Mouse (Mus musculus): ENCODE measurements around the gene Nags.

The Nags gene

GRCm38 (mm10) chr11:102156039-102156785 is 10.9 kb downstream of the Nags start, which contains the start of gene Tmem101:
Gene Tmem101, minus strand, starts transcription at chr11:102156404.
- intact Hi-C loops (cut with DNase I): loop anchor here (5.0 to 10.0 kb wide), 2 partner anchors 69 to 106 kb away; no protein-coding TSS in a partner anchor

DNA sequence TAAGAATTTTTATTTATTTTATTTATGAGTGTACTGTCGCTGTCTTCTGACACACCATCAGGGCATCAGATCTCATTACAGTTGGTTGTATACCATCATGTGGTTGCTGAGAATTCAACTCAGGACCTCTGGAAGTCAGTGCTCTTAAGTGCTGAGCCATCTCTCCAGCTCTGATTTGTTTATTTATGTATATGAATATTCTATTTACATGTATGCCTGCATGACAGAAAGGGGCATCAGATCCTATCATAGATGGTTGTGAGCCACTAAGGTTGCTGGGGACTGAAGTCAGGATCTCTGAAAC is 11.4 kb downstream of the Nags start:
- intact Hi-C loops (cut with DNase I): loop anchor here (5.0 to 10.0 kb wide), 2 partner anchors 68 to 106 kb away; no protein-coding TSS in a partner anchor

DNA sequence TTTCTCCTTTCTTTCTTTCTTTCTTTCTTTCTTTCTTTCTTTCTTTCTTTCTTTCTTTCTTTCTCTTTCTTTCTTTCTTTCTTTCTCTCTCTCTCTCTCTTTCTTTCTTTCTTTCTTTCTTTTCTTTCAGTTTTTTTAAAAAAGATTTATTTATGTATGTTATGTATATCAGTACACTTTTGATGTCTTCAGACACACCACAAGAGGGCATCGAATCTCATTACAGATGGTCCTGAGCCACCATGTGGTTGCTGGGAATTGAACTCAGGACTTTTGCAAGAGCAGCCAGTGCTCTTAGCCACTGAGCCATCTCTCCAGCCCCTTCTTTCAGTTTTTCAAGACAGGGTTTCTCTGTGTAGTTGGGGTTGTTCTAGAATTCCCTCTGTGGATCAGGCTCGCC is 12.7 kb downstream of the Nags start:
- intact Hi-C loops (cut with DNase I): loop anchor here (5.0 to 10.0 kb wide), 2 partner anchors 67 to 104 kb away; no protein-coding TSS in a partner anchor

- intact Hi-C loops (cut with DNase I): loop anchor here (5.0 to 10.0 kb wide), 2 partner anchors 65 to 103 kb away; no protein-coding TSS in a partner anchor
Measured at GRCm38 (mm10) chr11:102159781-102160180, 14.5 kb downstream of the Nags start.

- intact Hi-C loops (cut with DNase I): no loop called here
Measured at GRCm38 (mm10) chr11:102165971-102166722, 20.8 kb downstream of the Nags start.

GRCm38 (mm10) chr11:102167539-102167938 is 22.2 kb downstream of the Nags start:
- intact Hi-C loops (cut with DNase I): no loop called here

DNA sequence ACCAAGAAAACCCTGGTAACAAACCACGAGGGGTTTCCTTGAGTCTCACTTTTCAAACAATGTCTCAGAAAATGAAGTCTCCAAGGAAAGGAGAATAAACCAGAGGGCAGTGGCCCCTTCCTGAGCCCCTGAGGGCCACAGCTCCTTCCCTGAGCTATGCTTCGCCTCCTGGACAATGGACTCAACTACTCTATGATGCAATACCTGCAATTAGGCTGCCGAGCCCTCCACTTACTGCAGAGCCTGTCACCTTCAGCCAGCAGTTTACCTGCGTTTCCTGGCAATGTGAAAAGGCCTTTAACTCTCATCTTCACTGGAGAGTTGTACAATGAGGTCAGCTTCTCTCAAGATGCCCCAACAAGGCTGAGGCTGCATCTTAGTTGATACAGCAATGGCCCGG is 23.4 kb downstream of the Nags start:
- intact Hi-C loops (cut with DNase I): no loop called here

DNA sequence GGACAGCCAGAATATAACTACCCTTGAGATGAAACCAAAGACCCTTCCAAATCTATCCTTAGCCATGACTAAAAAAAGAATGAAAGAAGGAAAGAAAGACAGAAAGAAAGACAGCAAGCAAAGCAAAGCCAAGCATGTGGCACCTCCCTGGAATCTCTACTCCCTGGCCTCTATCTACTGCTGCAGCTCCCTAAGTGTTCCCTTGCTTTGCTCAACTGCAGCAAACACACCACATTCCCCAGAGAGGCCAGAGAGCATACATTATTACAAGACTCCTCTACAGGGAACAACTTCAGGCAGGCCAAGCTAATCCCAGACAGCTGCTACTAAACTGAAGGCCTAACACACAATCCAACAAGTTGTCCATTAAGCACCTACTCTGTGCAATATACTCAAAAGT is 34.5 kb downstream of the Nags start:
- intact Hi-C loops (cut with DNase I): no loop called here

- intact Hi-C loops (cut with DNase I): no loop called here
Measured at GRCm38 (mm10) chr11:102184253-102184645, 38.9 kb downstream of the Nags start.

DNA sequence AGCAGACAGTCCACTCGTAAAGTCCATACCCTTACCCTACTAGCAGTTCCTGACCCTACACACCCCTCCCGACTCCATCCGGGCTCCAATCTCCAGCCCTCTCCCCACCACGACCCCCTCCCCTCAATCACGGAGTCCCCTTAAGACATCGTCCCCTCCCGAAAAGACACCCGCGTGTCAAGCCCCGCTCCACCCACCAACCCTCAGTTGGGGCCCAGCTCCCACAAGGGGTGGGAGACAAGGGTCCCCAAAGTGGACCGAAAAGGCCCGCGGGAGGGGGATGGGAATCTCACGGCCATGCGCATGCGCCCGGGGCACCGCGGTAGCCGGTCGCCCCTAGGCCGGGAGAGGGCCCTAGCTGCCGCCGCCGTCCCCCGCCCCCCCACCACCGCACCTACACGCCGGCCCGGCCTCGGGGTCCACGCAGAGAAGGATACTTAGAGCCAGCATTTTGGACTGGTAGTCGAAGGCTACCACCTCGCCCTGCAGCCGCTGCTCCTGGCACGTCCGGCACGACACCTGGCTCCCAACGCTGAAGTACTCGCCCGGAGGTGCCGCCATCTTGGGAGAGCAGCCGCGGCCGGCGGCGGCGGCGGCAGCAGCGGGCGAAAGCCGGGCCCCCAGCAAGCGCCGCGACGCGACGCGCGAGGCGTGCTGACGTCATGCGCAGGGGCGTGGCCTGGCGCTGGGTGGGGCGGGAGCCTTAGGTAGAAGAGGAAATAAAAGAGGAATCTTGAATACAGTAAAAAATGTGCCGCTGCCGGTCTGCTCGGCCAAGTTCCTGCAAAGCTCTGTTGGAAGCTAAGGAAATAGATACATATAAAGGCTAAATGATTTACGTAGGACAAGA is 39.6 kb downstream of the Nags start, which contains the start of gene Lsm12:
Lsm12 (minus strand) TSS at position 651 of the 850 bp plus-strand sequence.
- intact Hi-C loops (cut with DNase I): no loop called here

- intact Hi-C loops (cut with DNase I): no loop called here
Measured at GRCm38 (mm10) chr11:102185677-102186076, 40.4 kb downstream of the Nags start.

- intact Hi-C loops (cut with DNase I): no loop called here
Measured at GRCm38 (mm10) chr11:102186235-102186634, 40.9 kb downstream of the Nags start.

DNA sequence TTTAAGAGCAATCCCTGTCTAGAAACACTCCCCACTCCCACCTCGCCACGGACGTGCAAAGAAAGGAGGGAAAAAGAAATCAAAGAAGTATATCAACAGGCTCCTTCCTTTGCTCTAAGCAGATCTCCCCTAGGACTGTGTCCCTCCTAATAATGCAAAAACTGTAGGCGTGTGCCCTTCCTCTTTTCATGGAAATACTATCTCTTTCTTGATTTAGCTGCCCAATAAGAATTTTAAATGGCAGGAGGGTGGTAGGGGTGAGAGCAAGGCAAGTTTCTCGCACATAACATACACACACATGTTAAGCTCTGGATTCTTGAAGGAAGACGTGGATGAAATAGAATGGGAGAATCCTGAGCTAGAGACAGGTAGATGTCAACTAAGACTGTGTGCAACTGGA is 43.7 kb downstream of the Nags start:
- intact Hi-C loops (cut with DNase I): no loop called here

- intact Hi-C loops (cut with DNase I): loop anchor here (5.0 kb wide), 1 partner anchor 38 kb away; no protein-coding TSS in a partner anchor
Measured at GRCm38 (mm10) chr11:102189461-102190436, 44.4 kb downstream of the Nags start, which contains the start of gene G6pc3. Gene G6pc3, plus strand, starts transcription at chr11:102189620.

- intact Hi-C loops (cut with DNase I): loop anchor here (5.0 kb wide), 1 partner anchor 36 kb away; no protein-coding TSS in a partner anchor
Measured at GRCm38 (mm10) chr11:102190848-102191247, 45.5 kb downstream of the Nags start.

- intact Hi-C loops (cut with DNase I): loop anchor here (5.0 kb wide), 1 partner anchor 33 kb away; no protein-coding TSS in a partner anchor
Measured at GRCm38 (mm10) chr11:102193657-102194440, 48.5 kb downstream of the Nags start.

GRCm38 (mm10) chr11:102196018-102196797 is 50.9 kb downstream of the Nags start:
- intact Hi-C loops (cut with DNase I): no loop called here

DNA sequence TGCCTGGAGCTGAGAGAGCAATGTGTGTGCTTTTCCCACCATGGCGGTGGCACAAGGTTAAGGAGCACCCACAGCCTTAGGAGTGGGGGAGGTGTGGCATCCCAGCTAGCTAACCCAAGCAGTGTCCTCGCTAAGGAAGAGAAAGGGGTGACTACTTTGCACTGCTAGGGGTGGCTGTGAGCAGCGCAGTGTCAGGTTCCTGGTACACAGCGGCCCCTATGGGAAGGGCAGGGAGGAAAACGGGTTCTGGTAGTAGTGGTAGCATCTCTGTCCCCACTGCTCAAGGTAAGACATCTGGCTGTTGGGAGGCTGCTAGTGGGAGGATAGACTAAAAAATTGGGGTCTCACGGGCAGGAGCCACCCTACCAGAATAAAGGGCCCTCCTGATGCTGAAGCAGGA is 52.9 kb downstream of the Nags start:
- intact Hi-C loops (cut with DNase I): no loop called here

Data from adrenal gland (tissue).